Mouse (Mus musculus) lung, postnatal 4 days (tissue): ENCODE data around the gene A030003K21Rik.
"Not testable (repeated sequence)": the region's sequence is repeated elsewhere in the genome, so short reads cannot be mapped to it uniquely, and the experiment has no call there.

Source experiments
- DNase-seq, 2 experiments: peaks; one replicate each; pipeline ENCODE4 v3.0.0; 2021

A030003K21Rik gene

DNA sequence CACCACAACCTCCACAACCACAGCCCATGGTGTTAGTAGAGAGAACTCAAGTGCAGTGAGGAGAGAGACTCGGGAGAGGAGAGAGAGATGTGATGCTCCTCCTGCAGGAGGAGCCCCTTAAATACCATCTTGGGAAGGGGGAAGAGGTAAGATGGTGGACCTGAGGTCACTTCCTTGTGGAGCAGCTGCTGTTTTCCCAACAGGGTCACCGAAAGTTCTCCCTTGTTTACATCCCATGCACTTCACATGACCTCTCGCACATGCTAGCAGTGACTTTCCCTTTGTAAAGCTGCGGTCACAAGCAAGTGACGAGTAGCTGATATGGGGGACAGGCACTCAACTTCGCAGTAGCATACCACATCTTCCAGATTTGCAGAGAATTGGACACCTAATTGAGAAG, at the start of gene A030003K21Rik:
Gene A030003K21Rik (minus strand): TSS at position 94 of the 400 bp plus-strand sequence.
- not testable (repeated sequence) for DNase-seq

DNA sequence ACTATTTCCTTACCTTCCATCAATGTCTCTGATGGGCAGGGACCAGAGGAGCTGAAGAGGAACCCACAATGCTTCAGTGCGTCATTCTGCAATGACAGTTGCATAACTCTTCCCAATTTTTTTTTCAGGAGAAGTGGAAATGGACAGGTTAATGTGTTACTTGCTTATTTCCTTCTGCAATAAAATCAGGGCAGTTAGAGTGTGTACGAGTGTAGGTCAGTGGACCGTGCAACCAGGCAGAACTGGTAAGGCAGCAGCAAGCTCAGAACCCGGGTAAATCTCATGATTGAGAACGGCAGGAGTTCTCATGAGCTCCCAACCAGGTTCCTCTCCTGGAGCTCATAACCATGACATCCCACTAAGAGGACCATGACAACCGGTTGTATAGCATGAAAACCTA, 48.9 kb upstream of the A030003K21Rik start:
- no peak for DNase-seq

DNA sequence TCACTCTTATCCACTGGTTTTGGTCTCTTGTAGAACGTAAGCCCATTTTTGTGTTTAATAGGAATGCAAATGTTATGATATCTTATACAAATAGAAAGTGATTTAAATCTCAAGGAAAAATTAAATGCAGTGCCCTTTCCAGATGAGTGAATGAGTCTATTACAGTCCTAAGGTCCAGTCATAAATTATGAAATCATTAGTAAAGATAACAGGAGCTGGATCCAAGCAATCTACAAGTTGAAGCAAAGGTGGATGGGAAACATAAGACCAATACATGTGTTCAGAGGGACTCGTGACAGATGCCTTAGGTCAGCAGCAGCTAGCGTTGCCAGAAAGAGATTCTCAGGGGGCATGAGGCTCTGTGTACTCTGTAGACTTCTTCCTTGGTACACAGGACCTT, 48.4 kb upstream of the A030003K21Rik start:
- DNase-seq, result no peak

DNA sequence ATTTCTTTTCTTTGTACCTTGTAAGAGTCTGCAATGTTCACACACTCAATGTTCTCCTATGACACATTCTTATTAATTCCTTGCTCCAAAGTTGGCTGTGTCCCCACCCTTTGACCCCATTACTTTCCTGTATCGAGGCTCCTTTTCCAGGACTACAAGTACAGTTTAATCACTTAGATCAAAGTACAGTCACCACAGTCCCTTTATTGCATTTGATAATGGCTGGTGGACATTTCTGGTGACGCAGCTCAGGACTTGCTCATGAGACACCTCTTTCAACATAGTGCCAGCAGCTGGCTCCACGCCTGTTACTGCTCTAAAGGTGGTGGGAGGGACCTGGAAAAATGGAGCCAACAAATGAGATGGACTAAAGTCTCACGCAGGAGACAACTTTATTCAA, 47.9 kb upstream of the A030003K21Rik start:
- no peak for DNase-seq

DNA sequence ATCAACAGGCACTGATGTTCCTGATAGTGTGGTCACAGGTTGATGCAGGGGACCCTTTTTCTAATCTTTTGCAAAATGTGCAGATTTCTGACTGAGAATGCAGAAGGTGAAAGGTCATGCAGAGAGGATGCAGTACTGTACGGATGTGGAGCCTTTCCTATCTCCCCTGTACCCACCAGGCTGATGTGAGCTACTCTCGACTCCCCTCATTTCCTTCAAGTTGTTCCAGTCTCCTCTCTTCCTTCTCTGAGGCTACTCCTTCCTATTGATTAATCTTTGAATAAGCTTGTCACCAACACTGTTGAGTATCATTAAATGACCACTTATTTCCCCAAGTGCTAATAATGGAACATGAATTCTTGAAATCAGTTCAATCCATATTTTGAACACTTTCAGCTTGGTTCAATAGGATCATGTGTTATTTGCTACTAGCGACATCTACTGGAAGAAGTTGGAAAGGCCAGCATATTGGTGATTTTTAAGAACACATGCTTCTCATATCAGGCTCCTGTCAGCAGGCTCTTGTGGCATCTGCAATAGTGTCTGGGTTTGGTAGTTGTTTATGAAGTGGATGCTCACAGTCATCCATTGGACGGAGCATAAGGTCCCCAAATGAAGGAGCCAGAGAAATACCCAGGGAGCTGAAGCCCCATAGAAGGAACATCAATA, 44.5 kb upstream of the A030003K21Rik start:
- DNase-seq, result peak in 1 of 2 experiments; percentile 54

DNA sequence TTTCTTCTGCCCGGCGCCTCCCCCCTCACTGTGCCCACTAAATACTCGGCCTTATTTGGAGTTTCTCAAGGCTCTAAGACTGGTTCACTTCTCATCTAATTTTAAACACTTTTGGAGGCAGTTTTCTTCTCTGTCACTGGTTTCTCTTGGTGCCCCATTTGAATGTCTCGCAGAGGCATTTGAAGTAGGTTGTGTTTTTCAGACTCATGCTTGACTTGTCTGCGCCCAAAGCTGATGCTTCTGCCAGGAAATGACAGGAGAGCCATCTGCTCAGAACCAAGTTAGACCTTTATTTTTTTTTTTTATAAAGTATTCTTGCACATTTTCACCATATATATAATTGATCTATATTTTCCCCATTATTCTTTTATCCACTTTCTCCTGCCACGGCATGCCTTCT, 43.5 kb upstream of the A030003K21Rik start:
- DNase-seq, result no peak

DNA sequence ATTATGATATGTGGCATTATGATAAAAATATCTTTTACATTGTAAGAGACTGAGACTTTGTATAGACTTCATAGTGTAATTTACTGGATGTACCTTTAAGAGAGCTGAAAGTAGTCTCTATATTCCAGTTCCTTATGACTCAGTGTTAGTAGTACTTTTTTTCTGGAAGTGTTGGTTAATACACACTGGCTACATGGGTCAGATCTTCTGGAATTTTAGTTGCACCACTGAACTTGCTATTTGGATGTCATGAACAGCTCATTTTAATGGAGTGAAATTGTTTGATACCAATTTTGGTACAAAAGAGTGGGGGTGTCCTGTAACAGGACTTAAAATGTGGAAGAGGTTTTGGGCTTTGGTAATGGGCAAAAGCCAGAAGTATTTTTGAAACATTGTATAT, 34.7 kb upstream of the A030003K21Rik start:
- no peak for DNase-seq

DNA sequence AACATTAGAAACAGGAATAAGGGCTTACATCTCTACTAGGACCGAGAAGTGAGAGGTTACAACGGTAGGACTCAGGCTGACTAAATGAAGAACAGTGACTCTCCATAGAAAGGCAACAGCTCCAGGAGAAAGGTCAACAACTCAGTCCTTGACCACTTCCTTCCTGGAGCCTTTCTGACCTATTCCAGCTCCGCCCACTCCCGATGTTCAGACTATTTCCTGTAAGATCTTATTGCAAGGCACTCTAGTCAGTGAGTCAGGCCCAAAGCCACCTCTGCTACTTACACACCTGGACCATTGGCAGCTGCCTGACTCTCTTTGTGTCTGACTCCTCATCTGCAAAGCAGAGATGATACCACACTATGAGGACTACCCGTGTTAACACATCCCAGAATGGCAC, 32.6 kb upstream of the A030003K21Rik start:
- peak; percentile 37 for DNase-seq

DNA sequence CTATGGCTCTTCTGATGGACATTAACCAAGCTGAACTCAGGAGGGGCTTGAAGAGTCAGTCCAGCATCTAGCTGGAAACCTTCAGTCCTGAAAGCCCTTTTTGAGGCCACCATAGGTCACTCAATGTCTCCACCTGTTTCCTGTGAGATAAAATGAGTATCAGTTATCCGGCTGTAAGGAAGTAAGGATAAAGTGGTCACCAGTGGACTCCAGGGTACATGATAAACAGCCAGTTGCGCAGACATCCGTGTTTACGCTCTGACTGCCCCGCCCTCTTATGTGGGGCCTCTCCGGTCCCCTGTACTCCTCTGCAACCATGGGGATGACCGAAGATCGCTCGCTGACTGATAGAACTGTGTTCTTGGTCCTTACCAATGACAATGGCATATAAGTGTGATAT, 31.2 kb upstream of the A030003K21Rik start:
- DNase-seq, result peak; percentile 51 to 83

DNA sequence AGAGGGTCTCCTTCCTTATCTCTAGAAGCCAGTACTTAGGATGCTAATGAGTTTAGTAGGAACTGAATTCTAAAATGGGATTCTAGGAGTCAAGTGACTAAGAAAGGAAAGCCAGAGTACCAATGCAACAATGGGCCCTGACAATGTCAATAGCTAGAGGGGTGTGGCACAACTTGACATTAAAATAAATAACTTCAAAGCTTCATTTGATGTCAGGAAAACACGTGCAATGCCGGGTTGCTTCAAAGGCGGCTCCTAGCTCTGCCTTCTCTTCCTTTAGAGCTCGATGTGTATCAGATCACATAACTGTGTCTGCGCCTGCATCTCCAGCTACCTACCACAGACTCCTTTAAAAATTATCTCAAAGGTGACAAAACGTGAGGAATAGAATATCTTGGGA, 30.7 kb upstream of the A030003K21Rik start:
- DNase-seq, result peak; percentile 38 to 43

DNA sequence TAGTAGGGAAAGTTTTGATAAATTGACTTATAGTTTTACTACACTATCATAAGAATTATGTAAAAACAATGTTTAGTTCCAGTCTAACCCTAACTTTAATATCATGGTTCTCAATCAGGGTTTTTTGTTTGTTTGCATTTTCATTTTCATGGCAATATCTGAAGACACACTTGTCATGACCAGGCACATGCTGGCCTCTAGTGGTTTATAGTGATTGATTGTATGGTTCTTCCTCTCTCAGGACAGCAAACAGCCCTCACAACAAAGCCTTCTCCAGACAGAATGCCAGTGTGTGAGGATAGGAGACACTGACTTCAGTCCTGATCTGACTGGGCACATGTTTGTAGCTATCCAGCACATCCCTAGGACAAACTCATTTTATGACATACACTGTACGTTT, 30.1 kb upstream of the A030003K21Rik start:
- peak in 1 of 2 experiments; percentile 22 for DNase-seq

DNA sequence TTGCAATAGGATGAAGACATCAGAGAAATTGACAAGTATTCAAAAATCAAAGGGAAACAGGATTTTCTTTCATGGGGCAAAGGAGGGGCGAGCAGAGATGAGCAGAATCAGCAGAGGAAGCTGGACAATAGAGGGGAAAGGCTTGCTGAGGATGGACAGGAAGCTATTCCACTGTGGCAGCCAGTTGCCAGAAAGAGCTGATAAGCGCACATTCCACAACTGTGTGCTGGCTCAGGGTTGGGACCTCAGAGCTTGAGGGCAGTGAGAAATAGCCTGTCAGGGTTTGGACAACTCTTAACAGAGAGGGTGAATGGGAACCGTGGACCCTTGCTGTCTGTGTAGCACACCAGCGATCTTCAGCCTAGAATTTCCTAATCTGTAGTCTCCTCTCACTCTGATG, 28.9 kb upstream of the A030003K21Rik start:
- peak; percentile 34 to 66 for DNase-seq

DNA sequence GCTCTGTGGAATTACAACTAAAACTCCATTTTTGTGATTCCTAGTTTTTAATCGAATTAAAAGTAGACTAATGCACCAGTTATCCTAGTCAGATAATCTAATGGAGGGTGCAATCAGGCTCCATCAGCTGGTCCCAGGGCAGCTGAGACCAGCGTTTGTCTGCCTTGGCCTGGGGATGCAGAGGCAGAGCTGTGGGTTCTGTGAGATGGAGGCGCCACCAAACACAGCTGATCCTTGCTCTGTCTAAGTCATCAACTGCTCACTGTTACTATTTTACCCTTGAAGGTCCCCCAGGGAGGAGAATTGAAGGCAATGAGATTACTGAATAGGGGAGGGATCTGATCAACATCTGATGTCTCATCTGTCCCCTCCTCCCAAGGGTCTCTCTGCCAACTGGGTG, 23.2 kb upstream of the A030003K21Rik start:
- no peak for DNase-seq

DNA sequence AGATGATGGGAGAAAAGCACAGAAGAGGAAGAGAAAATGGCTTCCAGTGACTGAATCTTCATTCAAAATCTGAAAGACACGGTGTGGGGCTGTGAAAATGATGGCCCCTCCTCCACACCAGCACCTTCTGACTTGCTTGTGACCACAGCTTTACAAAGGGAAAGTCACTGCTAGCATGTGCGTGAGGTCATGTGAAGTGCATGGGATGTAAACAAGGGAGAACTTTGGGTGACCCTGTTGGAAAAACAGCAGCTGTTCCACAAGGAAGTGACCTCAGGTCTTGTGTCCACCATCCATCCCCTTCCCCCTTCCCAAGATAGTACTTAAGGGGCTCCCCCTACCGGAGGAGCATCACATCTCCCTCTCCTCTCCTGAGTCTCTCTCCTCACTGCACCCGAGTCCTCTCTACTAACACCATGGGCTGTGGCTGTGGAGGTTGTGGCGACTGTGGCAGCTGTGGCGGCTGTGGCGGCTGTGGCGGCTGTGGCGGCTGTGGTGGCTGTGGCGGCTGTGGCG, 16.7 kb upstream of the A030003K21Rik start, which contains the start of gene Gm47955:
Gene Gm47955 (plus strand): TSS at position 417 of the 516 bp plus-strand sequence.
- DNase-seq, result no peak

DNA sequence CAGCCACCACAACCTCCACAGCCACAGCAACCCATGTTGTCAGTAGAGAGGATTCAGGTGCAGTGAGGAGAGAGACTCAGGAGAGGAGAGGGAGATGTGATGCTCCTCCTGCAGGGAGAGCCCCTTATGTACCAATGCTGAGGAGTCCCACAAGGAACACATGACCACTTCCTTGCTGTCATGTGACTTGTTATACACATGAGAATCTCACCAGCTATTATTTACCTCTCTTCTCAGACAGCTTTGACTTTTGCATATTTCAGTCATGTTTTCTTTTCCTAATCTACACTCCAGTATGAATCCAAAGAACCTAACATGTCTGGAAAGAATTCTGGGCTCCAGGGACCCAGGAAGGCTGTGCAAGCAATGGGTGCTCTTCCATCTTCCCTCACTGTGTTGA, 12.7 kb upstream of the A030003K21Rik start, which contains the start of gene Gm7544:
Gene Gm7544 (minus strand): TSS at position 101 of the 400 bp plus-strand sequence.
- not testable (repeated sequence) for DNase-seq

DNA sequence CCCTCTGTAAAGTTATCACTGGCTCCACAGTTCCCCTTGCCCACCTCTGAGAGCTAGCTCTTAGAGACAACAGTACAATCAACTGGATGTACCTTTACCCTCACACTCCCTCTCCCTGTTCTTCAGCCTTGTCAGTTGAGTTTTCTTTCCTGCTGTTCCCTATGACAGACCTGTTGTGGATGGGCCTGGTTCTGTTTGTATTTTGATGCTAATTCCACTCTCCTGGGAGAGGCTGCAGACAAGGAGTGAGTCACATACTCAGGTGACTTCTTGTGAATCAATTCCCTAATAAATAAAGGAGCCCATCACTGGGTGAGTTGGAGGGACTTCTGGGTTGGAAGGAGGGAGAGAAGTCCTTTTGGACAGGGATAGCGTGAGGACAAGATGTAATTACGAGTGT, 5.4 kb upstream of the A030003K21Rik start:
- DNase-seq, result no peak

DNA sequence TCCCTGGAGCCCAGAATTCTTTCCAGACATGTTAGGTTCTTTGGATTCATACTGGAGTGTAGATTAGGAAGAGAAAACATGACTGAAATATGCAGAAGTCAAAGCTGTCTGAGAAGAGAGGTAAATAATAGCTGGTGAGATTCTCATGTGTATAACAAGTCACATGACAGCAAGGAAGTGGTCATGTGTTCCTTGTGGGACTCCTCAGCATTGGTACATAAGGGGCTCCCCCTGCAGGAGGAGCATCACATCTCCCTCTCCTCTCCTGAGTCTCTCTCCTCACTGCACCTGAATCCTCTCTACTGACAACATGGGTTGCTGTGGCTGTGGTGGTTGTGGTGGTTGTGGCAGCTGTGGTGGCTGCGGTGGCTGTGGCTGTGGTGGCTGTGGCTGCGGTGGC, 2.8 kb upstream of the A030003K21Rik start:
- not testable (repeated sequence) for DNase-seq

DNA sequence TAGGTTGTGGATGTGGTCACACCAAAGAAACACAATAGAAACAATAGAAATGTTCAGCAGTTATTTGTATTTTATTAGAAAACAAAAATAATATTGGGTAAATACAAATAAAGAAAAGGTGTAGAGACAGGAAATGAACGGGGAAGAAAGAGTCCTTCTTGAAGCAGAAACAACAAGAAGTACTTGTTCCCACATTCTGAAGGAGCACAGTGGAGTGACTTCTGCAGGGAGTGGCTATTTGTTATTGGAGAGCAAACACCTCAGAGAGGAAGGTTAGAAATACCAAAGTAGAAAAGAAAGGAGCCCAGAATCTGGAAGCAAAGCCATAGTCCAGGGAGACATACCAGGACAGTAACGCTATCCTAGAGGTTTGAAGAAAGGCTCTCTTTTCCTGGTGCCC, 683 bp downstream of the A030003K21Rik start:
- not testable (repeated sequence) for DNase-seq

DNA sequence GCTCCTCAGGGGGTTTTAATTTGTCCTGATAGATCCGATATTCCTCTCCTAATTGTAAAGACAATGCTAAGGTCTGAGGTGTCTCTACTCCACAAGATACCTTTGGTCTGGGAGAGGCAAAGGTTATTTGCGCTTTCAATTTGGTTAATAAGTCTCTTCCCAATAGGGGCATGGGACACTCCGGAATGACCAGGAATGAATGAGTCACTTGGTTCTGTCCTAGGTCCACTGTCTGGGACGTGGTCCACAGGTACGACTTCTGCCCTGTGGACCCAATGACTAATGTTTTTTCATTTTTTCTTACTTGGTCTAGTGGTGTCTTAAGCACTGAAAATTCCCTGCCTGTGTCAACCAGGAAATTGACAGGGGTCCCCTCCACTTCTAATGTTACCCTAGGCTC, 4.5 kb downstream of the A030003K21Rik start:
- DNase-seq, result no peak

DNA sequence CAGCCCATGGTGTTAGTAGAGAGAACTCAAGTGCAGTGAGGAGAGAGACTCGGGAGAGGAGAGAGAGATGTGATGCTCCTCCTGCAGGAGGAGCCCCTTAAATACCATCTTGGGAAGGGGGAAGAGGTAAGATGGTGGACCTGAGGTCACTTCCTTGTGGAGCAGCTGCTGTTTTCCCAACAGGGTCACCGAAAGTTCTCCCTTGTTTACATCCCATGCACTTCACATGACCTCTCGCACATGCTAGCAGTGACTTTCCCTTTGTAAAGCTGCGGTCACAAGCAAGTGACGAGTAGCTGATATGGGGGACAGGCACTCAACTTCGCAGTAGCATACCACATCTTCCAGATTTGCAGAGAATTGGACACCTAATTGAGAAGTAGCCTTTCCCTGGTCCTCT, 11.9 kb downstream of the A030003K21Rik start, which contains the start of gene Gm6217:
Gene Gm6217 (minus strand): TSS at position 74 of the 400 bp plus-strand sequence.
- DNase-seq, result not testable (repeated sequence)

DNA sequence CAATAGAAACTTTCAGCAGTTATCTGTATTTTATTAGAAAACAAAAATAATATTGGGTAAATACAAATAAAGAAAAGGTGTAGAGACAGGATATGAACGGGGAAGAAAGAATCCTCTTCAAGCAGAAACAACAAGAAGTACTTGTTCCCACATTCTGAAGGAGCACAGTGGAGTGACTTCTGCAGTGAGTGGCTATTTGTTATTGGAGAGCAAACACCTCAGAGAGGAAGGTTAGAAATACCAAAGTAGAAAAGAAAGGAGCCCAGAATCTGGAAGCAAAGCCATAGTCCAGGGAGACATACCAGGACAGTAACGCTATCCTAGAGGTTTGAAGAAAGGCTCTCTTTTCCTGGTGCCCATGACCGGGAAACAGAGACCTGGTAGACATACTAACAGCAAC, 12.6 kb downstream of the A030003K21Rik start:
- DNase-seq, result not testable (repeated sequence)

DNA sequence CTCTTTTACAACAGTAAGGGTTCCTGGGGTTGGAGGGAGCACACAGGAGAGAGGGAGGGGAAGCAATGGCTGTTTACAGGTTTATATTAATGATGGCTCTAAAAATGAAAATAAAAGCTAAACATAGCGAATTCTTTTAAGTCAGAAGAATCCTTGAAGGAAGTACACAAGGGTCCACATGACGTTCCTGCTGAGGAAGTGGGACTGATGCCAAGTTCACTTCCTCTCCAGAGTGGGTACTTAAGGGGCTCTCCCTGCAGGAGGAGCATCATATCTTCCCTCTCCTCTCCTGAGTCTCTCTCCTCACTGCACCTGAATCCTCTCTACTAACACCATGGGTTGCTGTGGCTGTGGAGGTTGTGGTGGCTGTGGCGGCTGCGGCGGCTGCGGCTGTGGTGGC, 18.5 kb downstream of the A030003K21Rik start, which contains the start of gene A030014E15Rik:
Gene A030014E15Rik (plus strand): TSS at position 268 of the 400 bp plus-strand sequence.
- peak; percentile 28 to 36 for DNase-seq

DNA sequence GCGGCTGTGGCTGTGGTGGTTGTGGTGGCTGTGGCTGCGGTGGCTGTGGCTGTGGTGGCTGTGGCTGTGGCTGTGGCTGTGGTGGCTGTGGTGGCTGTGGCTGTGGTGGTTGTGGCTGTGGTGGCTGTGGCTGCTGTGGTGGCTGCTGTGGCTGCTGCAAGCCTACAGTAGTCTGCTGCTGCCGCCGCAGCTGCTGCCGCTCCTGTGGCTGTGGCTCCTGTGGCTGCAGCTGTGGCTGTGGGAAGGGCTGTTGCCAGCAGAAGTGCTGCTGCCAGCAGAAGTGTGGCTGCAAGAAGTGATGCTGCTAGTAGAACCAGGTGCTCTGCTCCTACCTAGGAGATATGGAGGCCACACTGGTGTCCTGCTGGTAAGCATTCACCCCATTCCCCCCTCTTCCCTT, 29.8 kb downstream of the A030003K21Rik start:
- DNase-seq, result not testable (repeated sequence)

DNA sequence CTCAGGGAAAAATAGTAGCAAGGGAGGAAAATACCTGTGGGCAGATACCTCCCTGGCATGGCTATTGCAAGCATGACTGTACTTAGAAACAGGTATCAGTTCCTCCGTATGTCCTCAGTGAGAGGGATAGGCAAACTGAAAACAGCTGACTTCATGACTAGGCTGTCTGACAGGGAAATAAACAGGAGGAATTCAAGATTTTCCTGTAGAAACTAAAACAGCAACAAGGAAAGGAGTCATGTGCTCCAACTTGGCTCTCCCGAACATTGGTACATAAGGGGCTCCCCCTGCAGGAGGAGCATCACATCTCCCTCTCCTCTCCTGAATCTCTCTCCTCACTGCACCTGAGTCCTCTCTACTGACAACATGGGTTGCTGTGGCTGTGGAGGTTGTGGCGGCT, 30.2 kb downstream of the A030003K21Rik start, which contains the start of gene A030005L19Rik:
Gene A030005L19Rik (plus strand): TSS at position 301 of the 400 bp plus-strand sequence.
- no peak for DNase-seq
